Mouse (Mus musculus) heart, adult 2 months (tissue): ENCODE measurements around the gene Btbd3. TPM values are rescaled to one million over a fixed set of nuclear protein-coding genes. Genes with fewer than 3 reads are reported as not detected.

Experiments
- DNase-seq, 2 experiments: peaks; one replicate each; pipeline ENCODE4 v3.0.0; 2021
- H3K27ac ChIP-seq: fragments of 200-600 bp; 2 replicates; pipeline ENCODE4 v1.8.1; 2022
- H3K27me3 ChIP-seq: fragments of 200-500 bp; 2 replicates; pipeline ENCODE4 v1.6.1; 2012; ENCODE audit warnings: mild to moderate bottlenecking, low read length, inconsistent platforms, mixed read lengths; ENCODE audit not compliant: control insufficient read depth, insufficient read depth
- H3K36me3 ChIP-seq: fragments of 200-500 bp; 2 replicates; pipeline ENCODE4 v1.6.1; 2012; ENCODE audit warnings: low read length, inconsistent platforms; ENCODE audit not compliant: control insufficient read depth, insufficient read depth
- H3K4me1 ChIP-seq: fragments of 200-500 bp; 2 replicates; pipeline ENCODE4 v1.6.1; 2011; ENCODE audit warnings: low read length; ENCODE audit not compliant: control insufficient read depth, insufficient read depth
- H3K4me3 ChIP-seq: fragments of 200-600 bp; 2 replicates; pipeline ENCODE4 v1.8.1; 2022
- H3K79me2 ChIP-seq: fragments of 200-500 bp; replicated peaks from 2 replicates; pipeline ENCODE4 v1.6.1; 2012; ENCODE audit warnings: mild to moderate bottlenecking, inconsistent platforms, low read length, moderate library complexity, mixed read lengths; ENCODE audit not compliant: control insufficient read depth, insufficient read depth
- H3K9ac ChIP-seq: fragments of 200-500 bp; 2 replicates; pipeline ENCODE4 v1.6.1; 2012; ENCODE audit warnings: low read depth, mild to moderate bottlenecking, control low read depth, inconsistent platforms, low read length, mixed read lengths
- CTCF ChIP-seq: fragments of 200-600 bp; IDR thresholded peaks from 2 replicates; pipeline ENCODE4 v1.8.1; 2022; ENCODE audit warnings: antibody characterized with exemption, mild to moderate bottlenecking, moderate library complexity
- EP300 ChIP-seq: fragments of 200-500 bp; IDR thresholded peaks from 2 replicates; pipeline ENCODE4 v1.6.1; 2011; ENCODE audit warnings: low read depth, low read length, control low read depth; ENCODE audit not compliant: insufficient read depth
- POLR2A ChIP-seq: fragments of 200-500 bp; IDR thresholded peaks from 2 replicates; pipeline ENCODE4 v1.6.1; 2011; ENCODE audit warnings: mild to moderate bottlenecking, low read depth, low read length, control low read depth; ENCODE audit not compliant: insufficient read depth
- WGBS: fragments of 180-500 bp; shearing (Covaris S2); methylation state at CpG from one replicate; pipeline ENCODE4 v1.1.7; 2018; 5-methylcytosine and 5-hydroxymethylcytosine counted together
- intact Hi-C: fragments of 180-260 bp; cut with DNase I; formaldehyde crosslinking; loops from one replicate; pipeline ENCODE4 v1.15.1; 2025
- long read RNA-seq: library from polyadenylated mRNA; stranded (forward); transcript quantifications from one replicate; pipeline ENCODE4 v2.0.0, GENCODE M21; 2021
- polyA plus RNA-seq: library from polyadenylated mRNA; depleted of rRNA; stranded (reverse); fragments of >200 nt; gene quantifications from 2 replicates; pipeline ENCODE4 v1.2.3, GENCODE M21; 2012; rRNA removed
- total RNA-seq, 2 experiments: library from RNA; stranded (reverse); gene quantifications; 2 replicates each; pipeline ENCODE4 v1.2.3; 2021

Btbd3 gene
- 10 to 100 TPM; 12.9 to 14.4 TPM for total RNA-seq
- polyA plus RNA-seq, result 7.1 and 10.5 TPM in 2 replicates
- long read RNA-seq, full-length matches to known transcripts, result 10 of 18 reads
- long read RNA-seq, partial matches to known transcripts, result 6 of 18 reads
- long read RNA-seq, other reads (novel, unspliced or antisense), result 2 of 18 reads

DNA sequence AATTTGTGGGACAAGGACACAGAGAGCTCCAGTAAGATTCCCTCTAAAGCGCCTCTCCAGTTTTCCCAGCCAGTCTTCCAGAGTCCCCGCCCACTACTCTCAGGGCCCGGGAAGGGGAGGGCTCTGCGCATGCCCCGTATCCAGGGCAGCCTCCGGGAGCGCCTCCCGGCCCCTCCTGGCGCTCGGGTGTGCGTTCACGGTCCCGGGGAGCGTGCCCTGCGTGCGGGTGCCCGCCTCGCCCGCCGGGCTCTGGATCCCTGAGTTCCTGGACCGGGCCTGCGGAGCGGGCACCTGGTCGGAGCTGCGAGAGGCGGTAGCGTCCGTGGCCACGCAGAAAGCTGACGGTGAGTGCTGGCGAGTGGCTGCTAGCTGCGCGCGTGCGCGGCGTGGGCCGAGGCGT is at the start of gene Btbd3:
TSS of gene Btbd3 (plus strand) at position 155 of the 400 bp plus-strand sequence.
- peaks cover 5% of the 10 kb centered on the region for H3K36me3 ChIP-seq
- peak; percentile 94 to 96 for DNase-seq
- intact Hi-C loops, result loop anchor here (2.0 to 5.0 kb wide), 2 partner anchors 24 to 39 kb away; no protein-coding TSS in a partner anchor
- TF ChIP-seq CTCF (no peak), POLR2A (peak; percentile 64), EP300 (0 out of 2 replicates have a peak, but pooled peaks have one; percentile 16)
- H3K27ac ChIP-seq, result peak within 1 kb of the TSS; percentile 96
- peak within 1 kb of the TSS; percentile 84 for H3K4me3 ChIP-seq
- H3K4me1 ChIP-seq, result peaks cover 2% of the 10 kb centered on the region
- H3K27me3 ChIP-seq, result no peaks in the 10 kb centered on the region
- H3K9ac ChIP-seq, result peak within 1 kb of the TSS; percentile 100
- peaks cover 1% of the 10 kb centered on the region for H3K79me2 ChIP-seq
- WGBS, result under 1% methylated on average over 39 of the region's 39 CpGs

DNA sequence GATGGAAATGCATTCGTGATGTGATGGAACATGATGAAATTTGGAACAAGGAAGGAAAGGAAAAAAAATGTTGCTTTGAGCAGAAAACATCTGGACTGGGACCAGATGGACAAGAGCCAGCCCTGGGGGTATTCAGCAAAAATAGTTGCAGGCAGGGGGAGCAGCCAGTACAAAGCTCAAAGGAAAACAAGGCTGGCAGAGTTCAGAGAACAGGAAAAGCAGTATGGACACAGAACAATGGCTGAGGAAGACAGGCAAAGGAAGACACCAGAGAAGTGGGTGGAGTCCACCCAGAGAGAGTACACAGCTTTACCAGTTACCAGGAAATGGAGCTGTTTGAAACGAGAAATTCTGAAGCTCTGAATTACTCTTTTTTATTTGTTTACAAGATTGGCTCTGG is 40.8 kb upstream of the Btbd3 start:
- WGBS, result 19% methylated on average over 2 of the region's 2 CpGs
- Histone ChIP-seq H3K9ac (no peak overlapping the region), H3K27ac (peak overlapping the region; percentile 60), H3K4me1 (peaks cover 3% of the 10 kb centered on the region), H3K79me2 (no peaks in the 10 kb centered on the region), H3K4me3 (no peak overlapping the region), H3K36me3 (peaks cover 4% of the 10 kb centered on the region; the same call in 1 of the 2 replicates), H3K27me3 (no peaks in the 10 kb centered on the region)
- intact Hi-C loops, result loop anchor here (1.0 to 10.0 kb wide), 4 partner anchors 42 to 169 kb away; partner anchors contain the start of gene Btbd3
- DNase-seq, result peak; percentile 79 to 82
- TF ChIP-seq POLR2A (no peak), CTCF (peak; percentile 59), EP300 (0 out of 2 replicates have a peak, but pooled peaks have one; percentile 45)

GRCm38 (mm10) chr2:138220269-138220668 is 36.1 kb upstream of the Btbd3 start:
- TF ChIP-seq CTCF (no peak), POLR2A (no peak), EP300 (no peak)
- Histone ChIP-seq H3K4me3 (no peak overlapping the region), H3K27ac (no peak overlapping the region; the same call in 1 of the 2 replicates), H3K79me2 (no peaks in the 10 kb centered on the region), H3K36me3 (peaks cover 3% of the 10 kb centered on the region; the same call in 1 of the 2 replicates), H3K9ac (no peak overlapping the region), H3K4me1 (peaks cover 3% of the 10 kb centered on the region), H3K27me3 (no peaks in the 10 kb centered on the region)
- DNase-seq, result no peak
- intact Hi-C loops, result no loop called here
- WGBS, result 62% methylated on average over 1 of the region's 1 CpGs

GRCm38 (mm10) chr2:138232247-138232646 is 24.1 kb upstream of the Btbd3 start:
- no peak overlapping the region for H3K4me3 ChIP-seq
- no peak overlapping the region for H3K27ac ChIP-seq
- 23% methylated on average over 5 of the region's 5 CpGs for WGBS
- H3K79me2 ChIP-seq, result no peaks in the 10 kb centered on the region
- DNase-seq, result no peak
- no peaks in the 10 kb centered on the region for H3K4me1 ChIP-seq
- H3K9ac ChIP-seq, result no peak overlapping the region
- intact Hi-C loops, result no loop called here
- no peaks in the 10 kb centered on the region; the same call in 1 of the 2 replicates for H3K36me3 ChIP-seq
- TF ChIP-seq POLR2A, result no peak
- TF ChIP-seq CTCF, result no peak
- TF ChIP-seq EP300, result no peak
- H3K27me3 ChIP-seq, result no peaks in the 10 kb centered on the region

DNA sequence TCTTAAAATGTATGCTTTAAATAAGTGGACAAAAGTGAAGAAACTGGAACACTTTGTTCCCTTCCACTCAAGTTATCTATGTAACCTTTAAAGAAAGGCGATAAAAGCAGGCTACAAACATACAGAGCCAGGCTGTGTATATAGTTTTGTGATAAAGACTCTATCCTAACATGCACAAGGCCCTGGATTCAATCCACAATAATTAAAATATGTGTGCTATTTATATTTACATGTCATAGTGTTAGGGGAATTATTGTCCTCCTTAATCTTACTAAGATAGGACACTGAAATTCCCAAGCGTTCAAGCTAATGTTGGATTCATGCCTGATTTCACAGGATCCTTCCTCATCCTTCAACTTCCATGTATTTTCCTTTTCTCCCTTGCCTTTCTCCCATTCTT is 20.2 kb upstream of the Btbd3 start:
- H3K79me2 ChIP-seq, result no peaks in the 10 kb centered on the region
- intact Hi-C loops, result no loop called here
- no peaks in the 10 kb centered on the region for H3K4me1 ChIP-seq
- DNase-seq, result no peak
- no peak overlapping the region for H3K9ac ChIP-seq
- WGBS, result 25% methylated on average over 2 of the region's 2 CpGs
- no peak overlapping the region for H3K4me3 ChIP-seq
- H3K36me3 ChIP-seq, result no peaks in the 10 kb centered on the region; the same call in 1 of the 2 replicates
- no peaks in the 10 kb centered on the region for H3K27me3 ChIP-seq
- no peak for TF ChIP-seq EP300
- no peak for TF ChIP-seq CTCF
- TF ChIP-seq POLR2A, result no peak
- H3K27ac ChIP-seq, result no peak overlapping the region

- Histone ChIP-seq H3K9ac (no peak overlapping the region), H3K27ac (no peak overlapping the region), H3K79me2 (no peaks in the 10 kb centered on the region), H3K4me1 (peaks cover 7% of the 10 kb centered on the region), H3K4me3 (no peak overlapping the region), H3K36me3 (no peaks in the 10 kb centered on the region), H3K27me3 (no peaks in the 10 kb centered on the region)
- no peak for DNase-seq
- TF ChIP-seq POLR2A, result no peak
- TF ChIP-seq EP300, result no peak
- TF ChIP-seq CTCF, result no peak
- 56% methylated on average over 5 of the region's 5 CpGs for WGBS
- intact Hi-C loops, result no loop called here
Measured at GRCm38 (mm10) chr2:138242452-138242851, 13.9 kb upstream of the Btbd3 start.
